Mouse (Mus musculus) cerebellum, adult 11-12 months (tissue): ENCODE data around the gene Itpr1.

Experiments
- DNase-seq: peaks from one replicate; pipeline ENCODE4 v3.0.0; 2022

Itpr1 gene

GRCm38 (mm10) chr6:108328296-108328695, 115.4 kb downstream of the Itpr1 start:
- no peak for DNase-seq

- DNase-seq, result no peak
Measured at GRCm38 (mm10) chr6:108330461-108330860, 117.6 kb downstream of the Itpr1 start.

DNA sequence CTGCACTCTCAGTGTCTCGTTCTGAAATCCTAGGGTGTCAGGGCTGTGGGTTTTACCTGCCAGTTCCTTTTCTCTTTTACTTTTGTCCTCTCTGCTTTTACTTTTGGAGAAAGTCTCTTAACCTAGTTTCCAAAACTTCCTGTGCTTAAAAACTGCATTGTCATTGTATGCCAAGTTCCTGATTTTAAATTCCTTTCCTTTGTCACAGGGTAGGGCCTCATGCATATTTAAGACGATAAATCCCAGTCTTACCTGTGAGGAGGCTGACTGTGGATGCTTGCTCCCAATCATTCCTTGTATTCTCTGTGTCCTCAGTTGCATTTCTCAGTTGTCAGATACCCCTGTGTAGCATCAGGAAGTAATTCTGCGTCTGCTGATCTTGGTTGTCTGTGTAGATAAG, 118.4 kb downstream of the Itpr1 start:
- DNase-seq, result no peak

GRCm38 (mm10) chr6:108334059-108334458, 121.2 kb downstream of the Itpr1 start:
- no peak for DNase-seq

DNA sequence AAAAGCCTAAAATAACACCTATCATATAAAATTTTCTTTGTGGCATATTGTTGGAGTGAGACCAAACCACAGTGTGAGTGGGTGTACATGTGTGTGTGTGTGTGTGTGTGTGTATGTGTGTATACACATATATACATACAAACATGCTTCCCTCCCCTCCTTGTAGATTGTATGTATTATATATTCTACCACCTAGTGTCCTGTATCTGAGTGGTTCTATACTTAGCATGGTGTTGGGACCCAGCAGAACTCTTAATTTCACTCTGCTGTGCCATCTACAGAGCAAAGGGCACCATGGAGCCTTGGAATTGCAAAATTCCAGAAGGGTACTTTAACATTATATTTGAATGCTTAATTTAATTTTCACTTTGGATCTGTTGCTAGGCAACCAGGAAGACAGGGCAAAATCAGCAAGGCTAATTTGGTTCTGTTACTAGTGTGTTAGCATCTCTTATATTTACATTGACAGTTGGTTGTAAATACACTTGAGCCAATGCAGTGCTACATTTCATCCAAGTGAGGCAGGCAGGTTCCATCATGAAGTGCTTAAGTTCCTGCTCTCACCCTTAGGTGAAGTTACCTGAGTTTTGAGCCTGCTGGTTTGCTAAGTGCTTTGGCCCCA, 122.4 kb downstream of the Itpr1 start:
- DNase-seq, result no peak

- no peak for DNase-seq
Measured at GRCm38 (mm10) chr6:108336506-108336905, 123.6 kb downstream of the Itpr1 start.

DNA sequence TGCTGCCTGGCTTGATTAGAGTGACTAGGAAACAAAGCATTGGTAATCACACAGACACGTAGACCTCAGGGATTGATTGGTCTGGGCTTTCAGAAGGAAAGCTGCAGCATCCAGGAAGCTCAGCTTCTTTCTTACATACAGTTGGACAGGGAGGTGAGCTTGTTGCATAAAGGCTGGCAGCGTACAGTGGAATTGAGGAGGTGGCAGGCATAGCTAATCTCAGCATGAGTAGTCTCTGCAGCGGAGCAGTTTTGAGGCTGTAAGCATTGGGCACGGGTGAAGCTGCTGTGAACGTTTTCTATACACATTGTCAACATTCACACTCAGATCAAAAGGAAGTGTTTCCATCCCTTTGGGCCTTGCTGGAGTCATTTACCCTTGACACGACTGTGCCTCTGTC, 124.4 kb downstream of the Itpr1 start:
- DNase-seq, result no peak

DNA sequence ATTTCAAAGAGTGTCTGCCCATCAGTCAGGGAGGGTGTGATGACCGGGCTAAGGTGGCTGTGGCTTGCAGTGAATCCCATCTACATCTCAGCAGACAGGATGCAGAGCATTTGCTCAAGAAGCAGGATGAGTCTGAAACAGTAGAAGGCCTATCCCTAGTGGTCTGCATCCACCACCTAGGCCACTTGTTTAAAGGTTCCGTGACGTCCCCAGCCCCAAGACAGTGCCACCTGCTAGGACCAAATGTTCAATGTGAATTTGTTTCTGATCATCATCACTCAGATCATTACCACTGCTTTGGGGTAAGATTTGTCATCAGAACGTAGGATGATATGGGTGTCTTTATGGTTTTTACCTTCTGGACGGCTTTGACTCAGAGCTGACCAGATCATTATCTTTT, 125.5 kb downstream of the Itpr1 start:
- DNase-seq, result no peak

- no peak for DNase-seq
Measured at GRCm38 (mm10) chr6:108342989-108343388, 130.1 kb downstream of the Itpr1 start.

GRCm38 (mm10) chr6:108343781-108344310, 130.9 kb downstream of the Itpr1 start:
- no peak for DNase-seq

DNA sequence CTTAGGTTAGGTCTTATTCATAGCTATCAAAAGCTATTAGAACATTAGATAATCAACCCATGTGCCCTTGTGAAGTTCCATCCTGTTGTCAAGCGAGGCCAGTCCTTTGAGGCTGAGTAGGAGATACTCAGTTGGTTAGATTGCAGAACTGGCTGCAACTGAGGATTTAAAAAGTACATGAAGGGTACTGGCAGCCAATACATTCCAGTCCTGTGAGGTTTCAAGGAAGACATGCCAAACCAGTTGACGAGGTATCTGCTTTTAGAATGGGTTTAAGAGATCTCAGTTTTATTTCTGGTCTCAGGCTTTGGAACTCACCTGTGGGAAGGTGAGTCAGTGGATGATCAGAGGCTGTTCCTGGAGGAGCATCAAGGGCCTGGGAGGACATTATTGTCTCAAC, 137.9 kb downstream of the Itpr1 start:
- DNase-seq, result no peak

DNA sequence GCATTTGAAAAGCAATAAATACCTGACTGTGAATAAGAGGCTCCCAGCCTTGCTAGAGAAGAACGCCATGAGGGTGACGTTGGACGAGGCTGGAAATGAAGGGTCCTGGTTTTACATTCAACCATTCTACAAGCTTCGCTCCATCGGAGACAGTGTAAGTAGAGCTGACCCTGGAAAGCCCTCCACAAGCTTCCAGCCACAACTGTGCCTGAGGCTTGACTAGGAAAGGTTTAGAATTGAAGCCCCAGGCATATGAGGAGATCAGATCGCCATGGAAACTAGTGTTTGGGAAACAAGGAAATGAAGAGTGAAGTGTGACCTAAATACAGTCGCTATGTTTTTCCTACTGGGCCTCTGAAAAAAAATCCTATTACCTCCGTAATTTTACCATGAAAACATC, 139.1 kb downstream of the Itpr1 start:
- no peak for DNase-seq

DNA sequence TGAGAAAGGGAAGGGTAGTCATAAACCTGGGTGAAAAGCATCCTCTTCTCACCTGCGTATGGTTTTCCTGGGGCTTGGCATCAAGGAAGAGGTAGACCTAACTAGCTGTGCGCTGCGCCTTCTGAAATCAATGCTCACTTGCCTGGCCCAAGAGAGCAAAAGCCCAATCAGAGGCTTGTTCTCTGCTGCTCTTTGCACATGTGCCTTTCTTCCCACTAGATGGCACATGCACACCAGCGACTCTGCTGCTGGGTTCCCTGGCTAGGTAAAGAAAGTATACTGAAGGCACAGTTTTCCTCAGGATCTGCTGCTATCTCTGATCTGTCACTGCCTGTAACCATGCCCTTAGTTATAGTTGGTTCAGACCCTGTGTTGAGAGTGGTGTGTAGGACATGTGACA, 154.5 kb downstream of the Itpr1 start:
- DNase-seq, result no peak

DNA sequence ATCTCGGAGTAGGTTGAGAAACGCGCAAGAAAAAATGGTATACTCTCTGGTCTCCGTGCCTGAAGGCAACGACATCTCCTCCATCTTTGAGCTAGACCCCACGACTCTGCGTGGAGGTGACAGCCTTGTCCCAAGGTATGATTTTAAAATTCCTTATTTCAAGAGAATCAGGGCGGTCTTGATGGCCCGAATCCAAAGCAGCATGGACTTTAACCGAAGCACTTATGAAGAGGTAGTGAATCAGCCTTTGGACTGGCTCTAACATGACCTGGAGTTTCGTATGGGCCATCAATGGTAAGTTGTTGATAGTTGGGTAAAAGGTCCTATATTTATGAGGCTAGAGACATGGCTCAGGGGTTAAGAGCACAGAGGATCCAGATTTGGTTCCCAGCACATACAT, 156.1 kb downstream of the Itpr1 start:
- no peak for DNase-seq

DNA sequence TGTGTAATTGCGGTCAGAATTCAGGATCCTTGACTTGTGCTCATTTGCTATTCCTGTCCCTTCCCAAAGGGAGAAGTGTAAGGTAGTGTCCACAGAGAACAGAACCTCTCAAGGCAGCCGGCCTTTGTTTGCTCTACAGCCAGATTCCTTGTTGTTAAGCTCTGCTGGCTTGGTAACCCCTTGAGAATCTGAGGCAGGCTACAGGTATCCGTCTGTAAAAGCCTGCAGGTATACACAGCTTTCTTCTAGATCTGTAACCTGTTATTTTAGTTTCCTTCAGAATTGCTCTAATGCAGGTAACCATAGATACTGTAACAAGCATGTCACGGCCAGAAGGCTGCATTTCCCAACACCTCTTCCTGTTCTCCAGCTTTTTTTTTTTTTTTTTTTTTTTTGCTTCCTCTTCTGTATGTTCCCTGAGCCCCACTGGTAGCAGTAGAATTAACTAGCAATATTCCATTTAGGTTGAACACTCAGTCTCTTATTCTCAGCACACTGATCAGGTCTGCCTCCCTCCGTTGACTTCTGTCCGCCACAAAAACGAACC, 158.5 kb downstream of the Itpr1 start:
- DNase-seq, result no peak

GRCm38 (mm10) chr6:108374019-108374418, 161.1 kb downstream of the Itpr1 start:
- no peak for DNase-seq

DNA sequence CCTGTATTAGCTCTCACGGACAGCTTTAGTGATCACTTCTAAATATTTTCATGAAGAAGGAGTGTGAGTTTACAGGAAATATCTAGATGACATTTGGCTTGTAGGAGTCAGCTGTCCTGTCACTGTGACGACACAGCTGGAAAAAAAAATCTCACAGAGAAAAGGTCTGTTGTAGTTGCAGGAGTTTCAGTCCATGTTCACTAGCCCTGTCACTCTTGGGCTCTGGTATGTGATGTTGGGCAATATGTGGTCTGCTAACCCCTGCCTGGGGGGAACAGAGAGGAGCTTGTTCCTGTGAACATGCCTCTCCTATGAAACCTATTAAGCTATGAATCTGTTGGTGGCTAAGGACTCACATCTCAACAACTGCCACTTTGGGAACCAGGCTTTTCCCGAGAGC, 166.1 kb downstream of the Itpr1 start:
- no peak for DNase-seq

GRCm38 (mm10) chr6:108380209-108380608, 167.3 kb downstream of the Itpr1 start:
- DNase-seq, result no peak

DNA sequence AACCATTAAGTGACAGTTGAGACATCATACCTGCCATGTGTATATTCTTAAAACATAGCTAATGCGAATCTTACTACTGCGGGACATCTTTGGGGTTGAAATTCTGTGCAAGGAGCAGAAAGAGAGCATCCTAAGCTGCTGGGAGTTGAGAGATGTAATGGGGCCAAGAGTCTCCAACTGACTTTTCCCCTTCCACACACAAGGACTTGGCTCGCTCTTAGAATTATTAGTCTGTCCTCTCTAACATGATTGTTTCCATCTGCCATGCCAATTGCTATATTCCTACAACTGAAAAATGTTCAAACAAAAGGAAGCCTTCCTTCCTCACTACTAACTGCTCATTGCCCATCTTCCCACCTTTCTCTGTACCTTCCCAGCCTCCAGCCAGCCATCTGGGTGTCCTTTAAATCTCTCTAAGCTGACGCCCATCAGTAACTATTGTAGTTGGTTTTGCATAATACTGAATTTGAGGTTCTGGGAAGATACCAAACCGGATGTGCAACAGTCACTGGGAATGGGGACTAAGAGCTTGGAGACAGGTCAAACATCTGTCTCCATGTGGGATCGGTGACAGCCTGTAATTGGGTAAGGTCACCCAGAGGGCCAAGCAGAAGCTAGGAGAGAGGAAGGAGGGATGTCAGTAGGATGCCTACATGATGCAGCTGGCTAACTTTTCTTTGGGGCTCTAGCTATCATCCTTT, 177.9 kb downstream of the Itpr1 start:
- DNase-seq, result no peak

DNA sequence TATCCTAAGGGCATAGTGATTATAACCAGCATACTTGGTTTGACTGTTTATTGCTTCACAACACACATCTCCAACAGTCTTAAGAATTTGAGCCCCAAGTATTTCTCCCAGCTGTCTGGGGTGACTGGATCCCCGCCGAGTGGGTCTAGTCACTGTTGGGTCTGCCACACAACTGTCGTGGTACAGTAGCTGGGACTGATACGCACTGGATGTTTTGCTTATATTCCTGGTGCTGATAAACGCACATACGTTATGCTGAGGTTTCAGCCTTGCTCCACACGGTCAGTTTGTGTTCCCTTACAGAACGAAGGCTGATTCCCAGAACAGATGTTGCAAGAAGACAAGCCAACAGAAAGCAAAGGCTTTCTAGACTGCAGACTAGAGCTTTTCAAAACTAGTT, 180.2 kb downstream of the Itpr1 start:
- no peak for DNase-seq

- no peak for DNase-seq
Measured at GRCm38 (mm10) chr6:108397956-108398355, 185.1 kb downstream of the Itpr1 start.

DNA sequence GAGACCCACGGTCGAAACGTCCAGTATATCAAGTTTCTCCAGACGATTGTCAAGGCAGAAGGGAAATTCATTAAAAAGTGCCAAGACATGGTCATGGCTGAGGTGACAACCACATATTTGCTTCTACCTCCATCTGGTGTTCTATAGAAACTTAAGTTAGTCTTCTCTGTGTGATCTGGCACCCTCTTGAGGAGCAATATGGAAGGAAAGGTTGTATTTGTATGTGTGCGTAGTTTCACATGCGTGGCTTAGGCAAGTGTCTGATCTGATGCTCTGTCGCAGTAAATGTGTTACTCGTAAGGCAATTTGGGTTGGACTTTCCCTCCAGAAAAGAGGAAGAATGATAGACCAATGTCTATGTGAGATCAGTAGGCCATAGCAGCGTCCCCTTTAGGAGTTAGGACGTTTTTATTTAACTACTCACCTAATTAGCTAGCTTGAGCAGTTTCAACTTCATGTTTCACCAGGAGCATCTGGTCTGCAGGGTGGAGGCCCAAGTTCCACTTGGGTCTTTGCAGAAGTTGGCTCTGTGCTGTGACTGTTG, 188.6 kb downstream of the Itpr1 start:
- DNase-seq, result no peak

DNA sequence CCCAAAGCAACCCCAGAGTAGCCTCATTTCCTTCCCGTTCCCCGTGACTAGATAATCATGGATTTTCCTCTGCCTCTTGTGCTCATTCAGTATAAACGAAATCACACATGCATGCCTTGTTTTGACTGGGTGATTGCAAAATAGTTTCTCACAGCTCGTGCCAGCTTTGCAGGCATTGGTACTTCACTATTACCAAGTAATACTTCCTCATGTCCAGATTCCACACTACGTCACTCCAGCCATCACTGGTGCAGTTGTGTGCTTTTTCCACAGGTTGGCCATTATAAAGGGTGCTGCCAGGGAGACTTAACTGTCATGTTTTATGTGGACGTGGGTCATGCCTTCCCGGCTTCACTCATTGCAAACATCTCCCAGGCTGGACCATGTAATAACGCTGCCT, 191.8 kb downstream of the Itpr1 start:
- DNase-seq, result no peak

DNA sequence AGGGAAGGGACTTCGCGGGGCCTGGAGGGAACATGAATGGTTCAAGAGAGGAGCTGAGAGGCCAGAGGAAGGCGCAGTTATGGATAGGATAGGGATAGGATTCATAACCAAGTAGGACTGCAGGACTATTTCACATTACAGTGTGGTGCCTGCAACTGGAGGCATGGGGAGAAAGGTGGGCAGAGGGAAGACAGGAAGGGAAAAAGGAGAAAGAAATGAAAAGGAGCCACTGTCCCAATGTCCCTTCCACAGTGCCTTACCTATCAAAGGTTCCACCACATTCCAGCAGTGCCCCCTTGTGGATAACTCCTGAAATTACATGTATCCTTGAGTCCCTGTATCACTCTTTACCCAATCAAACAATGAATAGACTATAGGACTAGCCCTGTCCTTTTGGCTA, 195.2 kb downstream of the Itpr1 start:
- no peak for DNase-seq
